Mouse (Mus musculus) pancreas, adult 10 weeks (tissue): Measurements from ENCODE around the gene Exosc5. TPM values are rescaled to one million over a fixed set of nuclear protein-coding genes. Genes with fewer than 3 reads are reported as not detected.

Experiments
- polyA plus RNA-seq: library from polyadenylated mRNA; stranded (reverse); fragments of 350-450 nt; fragmentation: Illumina TruSeq; extraction: RNeasy Lipid Tissue Mini Kit (QIAGEN cat#74804); gene quantifications from one replicate; pipeline ENCODE4 v1.2.3, GENCODE M21; 2015; ENCODE audit warnings: low read depth, low replicate concordance; ENCODE audit not compliant: insufficient read depth

Exosc5 gene
- 14.8 TPM for polyA plus RNA-seq

GRCm38 (mm10) chr7:25658657-25659472 is at the start of gene Exosc5, which contains the start of gene Bckdha:
TSS of gene Exosc5 (plus strand) at chr7:25659164.
TSS of gene Bckdha (minus strand) at chr7:25658981.

DNA sequence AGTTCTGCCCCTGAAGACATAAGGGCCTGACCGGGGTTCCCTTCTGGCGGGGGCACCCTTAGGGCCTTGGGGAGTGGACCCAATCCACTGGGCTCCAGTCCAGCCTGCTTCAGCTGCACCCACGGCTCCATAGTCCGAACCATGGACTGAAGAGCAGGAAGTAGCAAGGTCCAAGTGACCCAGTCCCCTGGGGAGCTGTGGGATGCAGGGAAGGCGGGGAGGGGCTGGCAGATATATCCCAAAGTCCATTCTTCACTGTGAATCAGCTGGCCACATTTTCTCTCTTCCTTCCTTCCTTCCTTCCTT is 43.3 kb upstream of the Exosc5 start, which contains the start of gene Erich4:
Erich4 (minus strand) TSS at position 187 of the 306 bp plus-strand sequence.

GRCm38 (mm10) chr7:25618865-25619721 is 39.9 kb upstream of the Exosc5 start, which contains the start of gene Dmac2:
TSS of gene Dmac2 (plus strand) at chr7:25619414.

DNA sequence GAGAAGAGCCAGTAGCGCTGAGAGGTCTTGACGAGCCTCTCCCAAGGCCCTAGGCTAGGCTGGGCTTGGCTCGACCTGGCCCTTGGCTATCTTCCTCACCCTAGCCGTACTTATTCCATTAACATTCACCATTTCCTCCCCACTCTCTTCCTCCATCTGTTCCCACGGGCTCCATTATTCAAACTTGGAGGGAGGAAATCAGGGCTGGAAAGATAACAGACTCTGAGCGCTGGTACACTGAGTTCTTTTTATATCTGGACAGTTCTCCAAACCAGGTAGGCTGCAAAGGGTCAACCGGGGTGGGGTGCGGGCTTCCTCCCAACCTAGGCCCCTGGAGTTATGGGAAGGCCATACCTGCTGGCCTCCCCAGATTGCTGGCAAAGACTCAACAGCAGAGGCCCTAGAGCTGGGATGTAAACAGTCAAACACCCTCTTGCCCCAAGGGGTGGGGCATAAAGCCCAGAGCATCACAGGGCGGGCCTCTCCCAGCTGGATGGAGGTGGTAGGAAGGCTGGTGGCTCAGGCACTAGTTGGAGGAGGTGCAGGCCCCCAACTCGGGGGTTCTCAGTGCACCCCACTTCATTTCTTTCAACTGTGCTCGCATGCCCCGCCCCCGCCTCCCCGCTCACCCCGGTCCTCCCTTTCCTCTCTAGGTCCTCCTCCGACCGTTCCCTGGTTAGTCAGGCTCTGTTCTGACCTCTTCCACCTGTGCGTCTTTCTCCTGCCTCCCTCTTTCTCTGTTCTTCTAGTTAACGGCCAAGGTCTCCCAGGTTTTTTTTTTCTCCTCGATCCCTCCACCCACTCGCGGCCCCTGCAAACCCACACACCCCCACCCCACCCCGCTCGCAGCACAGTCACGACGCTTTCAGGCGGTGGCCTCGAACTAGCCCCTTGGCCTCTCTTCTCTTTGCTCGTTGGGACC is 32.2 kb upstream of the Exosc5 start, which contains the start of gene B3gnt8:
B3gnt8 (plus strand) TSS at position 146 of the 922 bp plus-strand sequence.

GRCm38 (mm10) chr7:25674719-25675300 is 15.8 kb downstream of the Exosc5 start, which contains the start of gene Tmem91:
TSS of gene Tmem91 (minus strand) at chr7:25675166.

DNA sequence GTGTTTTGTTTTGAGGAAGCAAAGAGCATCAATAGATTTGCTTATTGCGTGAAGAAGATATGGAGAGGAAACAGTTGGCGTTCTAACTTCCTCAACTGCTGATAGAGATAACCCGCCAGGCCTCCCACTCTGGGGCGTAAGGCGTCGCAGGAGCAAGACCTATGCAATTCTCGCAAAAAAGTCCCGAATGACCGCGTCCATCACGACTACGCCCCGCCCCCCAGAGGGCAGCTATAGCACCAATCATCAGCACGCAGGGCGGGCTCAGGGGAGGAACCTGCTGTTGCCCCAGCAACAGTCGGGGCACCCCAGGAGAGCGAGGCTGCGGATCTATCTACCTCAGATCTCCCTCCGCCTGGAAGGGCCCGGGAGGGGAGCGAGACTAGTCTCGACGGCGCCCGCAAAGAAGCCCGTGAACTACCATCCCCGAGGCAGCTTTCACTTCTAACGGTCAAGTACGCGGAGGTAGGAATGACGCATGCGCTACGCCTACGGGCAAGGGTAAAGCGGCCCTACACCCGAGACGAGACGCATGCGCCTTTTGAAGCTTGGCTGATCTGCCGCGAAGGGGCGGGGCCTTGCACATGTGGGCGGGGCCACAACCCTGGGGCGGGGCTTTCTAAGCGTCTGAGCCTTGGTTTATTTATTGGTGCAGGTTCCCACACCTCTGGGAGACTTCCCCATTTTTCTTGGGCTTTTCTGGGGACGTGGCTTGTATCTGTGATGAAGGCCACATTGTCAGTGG is 21.7 kb downstream of the Exosc5 start, which contains the start of gene B9d2:
B9d2 (plus strand) TSS at position 267 of the 745 bp plus-strand sequence.

GRCm38 (mm10) chr7:25686680-25687531 is 27.9 kb downstream of the Exosc5 start, which contains the start of gene Tgfb1:
TSS of gene Tgfb1 (plus strand) at chr7:25687002.

GRCm38 (mm10) chr7:25718788-25719417 is 59.9 kb downstream of the Exosc5 start, which contains the start of gene Ccdc97:
TSS of gene Ccdc97 (minus strand) at chr7:25719088.

Other genes starting within 250 kb of the Exosc5 start
- not detected for gene Cxcl17, start 246.3 kb upstream of the Exosc5 start, polyA plus RNA-seq
- 10.8 TPM for gene Ceacam1, start 181.6 kb upstream of the Exosc5 start, polyA plus RNA-seq
- not detected for gene Ceacam2, start 119.3 kb upstream of the Exosc5 start, polyA plus RNA-seq
- not detected for gene Erich4, start 43.3 kb upstream of the Exosc5 start, polyA plus RNA-seq
- gene Dmac2, start 39.8 kb upstream of the Exosc5 start, polyA plus RNA-seq: 14.6 TPM
- 1.2 TPM for gene B3gnt8, start 32.5 kb upstream of the Exosc5 start, polyA plus RNA-seq
- gene Bckdha, start 183 bp upstream of the Exosc5 start, polyA plus RNA-seq: 34.9 TPM
- gene Tmem91, start 16.0 kb downstream of the Exosc5 start, polyA plus RNA-seq: not detected
- gene B9d2, start 21.6 kb downstream of the Exosc5 start, polyA plus RNA-seq: 5.2 TPM
- gene Tgfb1, start 27.8 kb downstream of the Exosc5 start, polyA plus RNA-seq: 9.3 TPM
- 13.9 TPM for gene Ccdc97, start 59.9 kb downstream of the Exosc5 start, polyA plus RNA-seq
- 15.3 TPM for gene Hnrnpul1, start 95.6 kb downstream of the Exosc5 start, polyA plus RNA-seq
- 25.0 TPM for gene Axl, start 129.5 kb downstream of the Exosc5 start, polyA plus RNA-seq
- gene Cyp2s1, start 157.7 kb downstream of the Exosc5 start, polyA plus RNA-seq: 7.6 TPM
- gene Cyp2b10, start 238.5 kb downstream of the Exosc5 start, polyA plus RNA-seq: not detected